Mouse (Mus musculus) liver, adult 2 months (tissue): ENCODE measurements around the gene Otud4.

Experiments
- CTCF ChIP-seq: fragments of 200-500 bp; IDR thresholded peaks from 2 replicates; pipeline ENCODE4 v1.5.1; 2011; ENCODE audit warnings: low read depth, low read length, control low read depth
- POLR2A ChIP-seq: fragments of 200-500 bp; IDR thresholded peaks from 2 replicates; pipeline ENCODE4 v1.6.1; 2011; ENCODE audit warnings: low read length, control low read depth; ENCODE audit not compliant: insufficient read depth; ENCODE audit errors: extremely low read depth

DNA sequence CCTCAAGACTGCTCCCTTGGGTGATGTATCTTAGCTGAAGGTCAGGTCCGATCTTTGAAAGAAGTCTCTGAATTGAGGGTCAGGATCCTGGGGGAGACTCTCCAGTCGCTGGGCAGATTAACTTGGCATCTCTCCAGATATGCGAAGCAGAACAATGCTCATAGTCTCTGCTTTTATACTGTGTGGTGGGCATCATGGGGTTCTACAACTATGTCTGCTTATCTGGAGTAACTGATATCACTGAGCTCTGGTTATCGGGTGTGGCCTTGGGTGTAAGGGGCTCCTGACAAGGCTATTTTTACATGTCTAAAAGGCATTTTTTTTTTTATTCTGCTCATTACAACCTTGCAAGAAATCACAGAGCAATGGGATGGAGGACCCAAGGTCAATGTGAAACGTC lies 13.2 kb upstream of the Otud4 start:
- no peak for TF ChIP-seq CTCF
- TF ChIP-seq POLR2A = no peak
